Comparison of ENCODE assay signal across 11 mouse cellular contexts in the genomic region with DNA sequence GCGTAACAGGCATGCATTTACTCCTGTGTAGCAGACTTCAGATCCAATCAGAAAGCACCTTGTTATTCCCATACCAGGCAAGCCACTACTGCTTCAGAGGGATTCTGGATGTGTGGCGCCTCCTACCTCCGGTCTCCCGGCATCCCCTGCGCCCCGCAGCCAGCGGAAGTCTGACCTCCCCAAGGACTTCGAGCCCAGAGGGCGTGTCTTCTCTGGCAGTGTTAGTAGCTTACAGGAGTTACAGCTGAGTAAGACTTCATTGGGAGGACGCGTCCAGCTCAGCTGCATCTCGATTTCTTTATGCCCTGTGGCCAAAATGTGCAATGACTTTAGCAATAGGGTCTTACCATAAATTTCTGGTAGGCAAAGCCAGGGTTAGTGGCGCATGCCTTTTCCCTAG. TPM values are rescaled to one million over a fixed set of nuclear protein-coding genes. Genes with fewer than 3 reads are reported as not detected.
DNase-seq lines count a peak whose midpoint lies in the region; ATAC-seq and TF ChIP-seq lines count a peak whose summit lies in the region.
"Had no signal": no experiment of that assay in that cellular context is flagged by ENCODE, and none has a peak within 500 bp of the region (broad histone marks: within the 10 kb centered on the region; RNA-seq: fewer than 3 reads in every experiment).

No protein-coding gene starts in this region.

- no peak overlapping the region for H3K4me3 ChIP-seq in kidney, embryonic 15.5 days (replicated peaks)
- H3K4me3 ChIP-seq in intestine, postnatal 0 days (ENCODE audit: low read depth, low read length), result no peak overlapping the region
- no peak overlapping the region for H3K4me3 ChIP-seq in stomach, embryonic 14.5 days (ENCODE audit: low read depth, low read length)

- no peak for ATAC-seq in kidney, embryonic 15.5 days (replicated peaks; ENCODE audit: low FRiP score)
- peak; percentile 97 for ATAC-seq in intestine, postnatal 0 days
- peak; percentile 74; the same call in 1 of the 2 replicates for ATAC-seq in stomach, embryonic 14.5 days (ENCODE audit: insufficient number of reproducible peaks, insufficient read depth, low FRiP score, low read depth)
- ATAC-seq: forebrain, postnatal 0 days; Patski had no signal

- H3K9me3 ChIP-seq in kidney, embryonic 15.5 days (replicated peaks), result no peaks in the 10 kb centered on the region
- no peaks in the 10 kb centered on the region for H3K9me3 ChIP-seq in intestine, postnatal 0 days (ENCODE audit: control insufficient read depth)
- H3K9me3 ChIP-seq in stomach, embryonic 14.5 days (ENCODE audit: control insufficient read depth, low read depth, low read length), result no peaks in the 10 kb centered on the region

- H3K27me3 ChIP-seq in kidney, embryonic 15.5 days, result no peaks in the 10 kb centered on the region
- H3K27me3 ChIP-seq in intestine, postnatal 0 days (replicated peaks; ENCODE audit: control insufficient read depth, insufficient read depth, low read length), result no peaks in the 10 kb centered on the region
- H3K27me3 ChIP-seq in stomach, embryonic 14.5 days (ENCODE audit: control insufficient read depth, insufficient read depth, low read length), result no peaks in the 10 kb centered on the region
- H3K27me3 ChIP-seq: Patski had no signal

- no peak overlapping the region for H3K27ac ChIP-seq in kidney, embryonic 15.5 days
- H3K27ac ChIP-seq in intestine, postnatal 0 days (ENCODE audit: low read depth, low read length), result peak overlapping the region; percentile 46; the same call in 1 of the 2 replicates
- H3K27ac ChIP-seq in stomach, embryonic 14.5 days (ENCODE audit: low read length), result no peak overlapping the region

- H3K9ac ChIP-seq in kidney, embryonic 15.5 days, result no peak overlapping the region
- no peak overlapping the region for H3K9ac ChIP-seq in intestine, postnatal 0 days (ENCODE audit: low read depth, low read length)
- H3K9ac ChIP-seq in stomach, embryonic 14.5 days (replicated peaks; ENCODE audit: low read depth, low read length), result no peak overlapping the region
- H3K9ac ChIP-seq: forebrain, postnatal 0 days had no signal

- WGBS in kidney, embryonic 15.5 days, result 66% methylated on average over 13 of the region's 13 CpGs
- 44% methylated on average over 13 of the region's 13 CpGs for WGBS in intestine, postnatal 0 days
- 63% methylated on average over 13 of the region's 13 CpGs for WGBS in stomach, embryonic 14.5 days

- H3K36me3 ChIP-seq in kidney, embryonic 15.5 days, result no peaks in the 10 kb centered on the region
- H3K36me3 ChIP-seq in intestine, postnatal 0 days (ENCODE audit: control insufficient read depth, insufficient read depth), result no peaks in the 10 kb centered on the region
- H3K36me3 ChIP-seq in stomach, embryonic 14.5 days (ENCODE audit: control insufficient read depth, insufficient read depth, low read length), result no peaks in the 10 kb centered on the region

- no peak overlapping the region for H3K4me2 ChIP-seq in kidney, embryonic 15.5 days
- peak overlapping the region; percentile 48 for H3K4me2 ChIP-seq in intestine, postnatal 0 days (replicated peaks; ENCODE audit: low read depth)
- H3K4me2 ChIP-seq in stomach, embryonic 14.5 days (replicated peaks; ENCODE audit: low read depth, low read length), result no peak overlapping the region

- DNase-seq in kidney, adult 9 months, result peak; percentile 50
- peak; percentile 30 for DNase-seq in adrenal gland, adult 8-10 months
- no peak for DNase-seq in thymus, postnatal 36 days
- DNase-seq in spleen, adult 18-20 months, result no peak
- DNase-seq: cerebellum, postnatal 25 days; forebrain, postnatal 0 days; left cerebral cortex, postnatal 4 days had no signal

- no peaks in the 10 kb centered on the region for H3K4me1 ChIP-seq in kidney, embryonic 15.5 days
- H3K4me1 ChIP-seq in intestine, postnatal 0 days (replicated peaks; ENCODE audit: control insufficient read depth, insufficient read depth, low read length), result no peaks in the 10 kb centered on the region
- H3K4me1 ChIP-seq in stomach, embryonic 14.5 days (ENCODE audit: control insufficient read depth, insufficient read depth, low read length), result 0 out of 2 replicates have a peak, but pooled peaks cover 5% of the 10 kb centered on the region

- TF ChIP-seq CTCF in intestine, postnatal 0 days (IDR thresholded peaks at IDR 0.05; ENCODE audit: low read depth), result peak; percentile 30; the same call in 1 of the 2 replicates

RNA-seq across cellular contexts. Expression of gene Socs5, which starts 50.3 kb away (rescaled TPM):
- 14.9 and 17.0 TPM in 2 replicates for polyA plus RNA-seq in kidney, embryonic 15.5 days (2015; fragmentation: Nextera tagmentation; extraction: Ambion mirVana)
- total RNA-seq in adrenal gland, adult 8-10 months (2022), result 100 to 1,000 TPM in 1 of 4 experiments, 10 to 100 TPM in 3; 72.2 to 108 (median 96.0) TPM
- polyA plus RNA-seq in intestine, postnatal 0 days (2015; fragmentation: Nextera tagmentation; extraction: Ambion mirVana), result 3.9 and 4.6 TPM in 2 replicates
- polyA plus RNA-seq in stomach, embryonic 14.5 days (2014; fragmentation: Nextera tagmentation; extraction: Ambion mirVana), result 15.2 and 15.9 TPM in 2 replicates

Comparison
In these comparisons a context has a peak if more than half of its experiments do, and no peak if none do; other contexts are left out.
1. DNase-seq: peak in kidney, adult 9 months (single experiment) and adrenal gland, adult 8-10 months (single experiment); none in thymus, postnatal 36 days (0 of 2) and spleen, adult 18-20 months (0 of 2).